In genomic region chr12:24830766-24831152, GRCm38 (mm10) we compare ENCODE assay signal across 8 mouse cellular contexts. TPM values are rescaled to one million over a fixed set of nuclear protein-coding genes. Genes with fewer than 3 reads are reported as not detected.
DNase-seq lines count a peak whose midpoint lies in the region; ATAC-seq and TF ChIP-seq lines count a peak whose summit lies in the region.

Gene Mboat2, plus strand, starts transcription at chr12:24830879.

- H3K9me3 ChIP-seq in embryonic facial prominence, embryonic 13.5 days, result no peaks in the 10 kb centered on the region
- H3K9me3 ChIP-seq in neural tube, embryonic 14.5 days (ENCODE audit: control insufficient read depth, low read length), result no peaks in the 10 kb centered on the region

- no peak for TF ChIP-seq POLR2A in lung, adult 2 months (IDR thresholded peaks at IDR 0.05; ENCODE audit: borderline replicate concordance, extremely low read depth, low read depth, low read length)

- H3K27me3 ChIP-seq in embryonic facial prominence, embryonic 13.5 days, result no peaks in the 10 kb centered on the region
- H3K27me3 ChIP-seq in neural tube, embryonic 14.5 days (ENCODE audit: control insufficient read depth, insufficient read depth, low read length), result no peaks in the 10 kb centered on the region

- peak; percentile 23 for ATAC-seq in embryonic facial prominence, embryonic 13.5 days (ENCODE audit: insufficient number of reproducible peaks, insufficient read depth, low FRiP score, low TSS enrichment, low read depth)
- peak; percentile 36 for ATAC-seq in neural tube, embryonic 14.5 days (ENCODE audit: low read depth)

- WGBS in embryonic facial prominence, embryonic 13.5 days, result under 1% methylated on average over 24 of the region's 24 CpGs
- WGBS in lung, adult 2 months, result under 1% methylated on average over 24 of the region's 24 CpGs
- under 1% methylated on average over 24 of the region's 24 CpGs for WGBS in neural tube, embryonic 14.5 days

- peaks cover 32% of the 10 kb centered on the region for H3K4me1 ChIP-seq in embryonic facial prominence, embryonic 13.5 days
- H3K4me1 ChIP-seq in lung, adult 2 months (ENCODE audit: control insufficient read depth, insufficient read depth, low read length), result peaks cover 5% of the 10 kb centered on the region; the same call in 1 of the 2 replicates
- H3K4me1 ChIP-seq in neural tube, embryonic 14.5 days (ENCODE audit: control insufficient read depth, insufficient read depth, low read length), result peaks cover 23% of the 10 kb centered on the region

- peak; percentile 43 for DNase-seq in right cerebral cortex, adult 18-20 months
- DNase-seq in right cerebral cortex, adult 2 months (ENCODE audit: low spot score in 2 of 2), result no peak
- peak; percentile 11 for DNase-seq in heart, postnatal 25 days (ENCODE audit: low spot score)
- peak in 1 of 2 experiments; percentile 40 for DNase-seq in layer of hippocampus, adult 8-10 months (ENCODE audit: low spot score in 2 of 2)
- DNase-seq in lung, adult 2 months, result peak; percentile 43
- no peak for DNase-seq in Muller cell, postnatal 12 days (ENCODE audit: inconsistent ontology term)

- intact Hi-C loops in heart, postnatal 25 days (cut with DNase I), result loop anchor here (5.0 kb wide), 1 partner anchor 113 kb away; no protein-coding TSS in a partner anchor

- no peak for TF ChIP-seq CTCF in lung, adult 2 months (IDR thresholded peaks at IDR 0.05; ENCODE audit: insufficient read depth, low read length)

- no peaks in the 10 kb centered on the region for H3K36me3 ChIP-seq in embryonic facial prominence, embryonic 13.5 days
- H3K36me3 ChIP-seq in neural tube, embryonic 14.5 days (ENCODE audit: control insufficient read depth, insufficient read depth, low read length), result no peaks in the 10 kb centered on the region

- H3K4me3 ChIP-seq in embryonic facial prominence, embryonic 13.5 days, result peak within 1 kb of the TSS; percentile 90
- peak within 1 kb of the TSS; percentile 78 for H3K4me3 ChIP-seq in lung, adult 2 months (replicated peaks; ENCODE audit: extremely low read depth, low read depth, low read length)
- peak within 1 kb of the TSS; percentile 84 for H3K4me3 ChIP-seq in neural tube, embryonic 14.5 days (ENCODE audit: low read depth, low read length)

- peak within 1 kb of the TSS; percentile 96 for H3K27ac ChIP-seq in embryonic facial prominence, embryonic 13.5 days
- peak within 1 kb of the TSS; percentile 99 for H3K27ac ChIP-seq in neural tube, embryonic 14.5 days (ENCODE audit: low read depth, low read length)

- H3K9ac ChIP-seq in embryonic facial prominence, embryonic 13.5 days, result peak within 1 kb of the TSS; percentile 98
- peak within 1 kb of the TSS; percentile 97 for H3K9ac ChIP-seq in neural tube, embryonic 14.5 days (replicated peaks; ENCODE audit: low read depth, low read length)

- H3K4me2 ChIP-seq in embryonic facial prominence, embryonic 13.5 days, result peak within 1 kb of the TSS; percentile 80
- H3K4me2 ChIP-seq in neural tube, embryonic 14.5 days (ENCODE audit: low read depth, low read length), result peak within 1 kb of the TSS; percentile 77

RNA-seq across cellular contexts. Expression of gene Mboat2, which starts in this region (rescaled TPM):
- polyA plus RNA-seq in embryonic facial prominence, embryonic 13.5 days (2015; fragmentation: Nextera tagmentation; extraction: Ambion mirVana), result 49.9 and 51.8 TPM in 2 replicates
- 10 to 100 TPM; 10.5 to 16.2 TPM for total RNA-seq in heart, postnatal 25 days (2021)
- 10 to 100 TPM; 72.1 to 87.1 (median 83.2) TPM for total RNA-seq in layer of hippocampus, adult 8-10 months (2022)
- 3.0 and 4.0 TPM in 2 replicates for polyA plus RNA-seq in lung, adult 2 months (2012; rRNA removed)
- 80.5 and 93.8 TPM in 2 replicates for polyA plus RNA-seq in neural tube, embryonic 14.5 days (2014; fragmentation: Nextera tagmentation; extraction: Ambion mirVana)

Comparison
In these comparisons a context has a peak if more than half of its experiments do, and no peak if none do; other contexts are left out.
1. RNA of gene Mboat2 (total RNA-seq): 72.1 to 87.1 TPM in layer of hippocampus, adult 8-10 months; 10.5 to 16.2 TPM in heart, postnatal 25 days; every median in the first group is over 4 times any median in the second.
2. RNA of gene Mboat2 (polyA plus RNA-seq): 80.5 to 93.8 TPM in neural tube, embryonic 14.5 days and 49.9 to 51.8 TPM in embryonic facial prominence, embryonic 13.5 days; 3.0 to 4.0 TPM in lung, adult 2 months; every median in the first group is over 10 times any median in the second.
3. DNase-seq: peak in right cerebral cortex, adult 18-20 months (single experiment), heart, postnatal 25 days (single experiment) and lung, adult 2 months (single experiment); none in right cerebral cortex, adult 2 months (0 of 2) and Muller cell, postnatal 12 days (single experiment).
4. Peak in every context shown above with its lines, with median percentiles within 50 percentile points of each other: H3K4me3 ChIP-seq.